Mouse (Mus musculus) urinary bladder, postnatal 25 days (tissue): Measurements from ENCODE around the gene Plin5.
"Not testable (repeated sequence)": the region's sequence is repeated elsewhere in the genome, so short reads cannot be mapped to it uniquely, and the experiment has no call there.

ENCODE experiments used
- DNase-seq: peaks from one replicate; pipeline ENCODE4 v3.0.0; 2022; ENCODE audit warnings: low spot score

The Plin5 gene

GRCm38 (mm10) chr17:56074097-56074826, 43.1 kb downstream of the Plin5 start:
- DNase-seq = peak; percentile 86

GRCm38 (mm10) chr17:56072243-56072642, 45.2 kb downstream of the Plin5 start:
- DNase-seq = no peak

- DNase-seq = no peak
Measured at GRCm38 (mm10) chr17:56071126-56071525, 46.3 kb downstream of the Plin5 start.

GRCm38 (mm10) chr17:56069066-56069465, 48.3 kb downstream of the Plin5 start:
- no peak for DNase-seq

- DNase-seq = no peak
Measured at GRCm38 (mm10) chr17:56066451-56066850, 50.9 kb downstream of the Plin5 start.

- DNase-seq = not testable (repeated sequence)
Measured at GRCm38 (mm10) chr17:56065715-56066114, 51.7 kb downstream of the Plin5 start.

- DNase-seq = no peak
Measured at GRCm38 (mm10) chr17:56062081-56062480, 55.3 kb downstream of the Plin5 start.
